Mouse (Mus musculus) CH12.LX (cell line): ENCODE measurements around the gene Gripap1. TPM values are rescaled to one million over a fixed set of nuclear protein-coding genes. Genes with fewer than 3 reads are reported as not detected.

Experiments used
- DNase-seq: peaks from one replicate; pipeline ENCODE4 v3.0.0-alpha.2; 2013; ENCODE audit errors: extremely low read depth
- H3K27ac ChIP-seq: 2 replicates; pipeline ENCODE4 v1.5.1; 2012; ENCODE audit warnings: low read depth, mild to moderate bottlenecking, control low read depth, moderate library complexity; ENCODE audit not compliant: insufficient read depth
- H3K27me3 ChIP-seq: replicated peaks from 2 replicates; pipeline ENCODE3; 2012; ENCODE audit warnings: inconsistent platforms
- H3K36me3 ChIP-seq, 2 experiments: replicated peaks in 1 of 2; 2 replicates each; pipeline versions ENCODE3 to v1.6.1; 2012; ENCODE audit warnings: inconsistent platforms in 1 of 2, low read length in 1 of 2, mild to moderate bottlenecking in 1 of 2, mixed read lengths in 1 of 2, moderate library complexity in 1 of 2; ENCODE audit not compliant: control insufficient read depth in 1 of 2, insufficient read depth in 1 of 2
- H3K4me1 ChIP-seq, 2 experiments: 2 replicates each; pipeline ENCODE4 v1.6.1; 2012; ENCODE audit warnings: inconsistent platforms in 1 of 2, moderate library complexity in 1 of 2; ENCODE audit not compliant: insufficient read depth in 2 of 2, control insufficient read depth in 1 of 2
- H3K4me2 ChIP-seq: 2 replicates; pipeline ENCODE4 v1.6.1; 2012; ENCODE audit warnings: low read depth, mild to moderate bottlenecking, control low read depth; ENCODE audit not compliant: poor library complexity, insufficient read depth, severe bottlenecking
- H3K4me3 ChIP-seq, 3 experiments: fragments of 150-350 bp in 1 of 3; sonication (generic) in 1 of 3; replicated peaks in 1 of 3; 2 replicates each; pipeline versions ENCODE3 to v1.5.1; 2011 to 2012; ENCODE audit warnings: low read depth in 2 of 3, low read length in 2 of 3, mild to moderate bottlenecking in 2 of 3, moderate library complexity in 2 of 3, control low read depth in 1 of 3, improper control_type of control experiment in 1 of 3, inconsistent platforms in 1 of 3, mixed read lengths in 1 of 3; ENCODE audit not compliant: poor library complexity in 1 of 3
- H3K79me2 ChIP-seq: replicated peaks from 2 replicates; pipeline ENCODE4 v1.6.1; 2012; ENCODE audit warnings: mild to moderate bottlenecking, moderate library complexity; ENCODE audit not compliant: control insufficient read depth, poor library complexity, insufficient read depth, severe bottlenecking; ENCODE audit errors: extremely low read depth
- H3K9ac ChIP-seq: 2 replicates; pipeline ENCODE4 v1.6.1; 2012; ENCODE audit warnings: low read depth, mild to moderate bottlenecking, control low read depth, moderate library complexity; ENCODE audit not compliant: insufficient read depth
- H3K9me3 ChIP-seq: replicated peaks from 2 replicates; pipeline ENCODE3; 2012; ENCODE audit warnings: low read length, inconsistent platforms, mixed read lengths
- CHD1 ChIP-seq: IDR thresholded peaks from 2 replicates; pipeline ENCODE4 v1.6.1; 2012; ENCODE audit warnings: low read depth, low read length, improper control_type of control experiment, inconsistent platforms
- CHD2 ChIP-seq: IDR thresholded peaks from 2 replicates; pipeline ENCODE4 v1.6.1; 2011; ENCODE audit warnings: low read length, improper control_type of control experiment
- E2F4 ChIP-seq: IDR thresholded peaks from 2 replicates; pipeline ENCODE4 v1.6.1; 2011; ENCODE audit warnings: low read depth, low read length, improper control_type of control experiment; ENCODE audit not compliant: insufficient replicate concordance
- EP300 ChIP-seq: IDR thresholded peaks from 2 replicates; pipeline ENCODE4 v1.6.1; 2011; ENCODE audit warnings: low read length, improper control_type of control experiment
- GABPA ChIP-seq: IDR thresholded peaks from 2 replicates; pipeline ENCODE4 v1.6.1; 2012; ENCODE audit warnings: low read depth, low read length, improper control_type of control experiment, inconsistent platforms; ENCODE audit not compliant: insufficient replicate concordance
- IRF4 ChIP-seq: IDR thresholded peaks from 2 replicates; pipeline ENCODE4 v1.6.1; 2014; ENCODE audit warnings: low read depth, mild to moderate bottlenecking, inconsistent platforms, low read length, improper control_type of control experiment
- JUN ChIP-seq: IDR thresholded peaks from 2 replicates; pipeline ENCODE4 v1.6.1; 2011; ENCODE audit warnings: low read depth, mild to moderate bottlenecking, low read length, improper control_type of control experiment, moderate library complexity; ENCODE audit not compliant: insufficient read depth
- JUND ChIP-seq: conservative IDR thresholded peaks from 2 replicates; pipeline ENCODE4 v1.6.1; 2011; ENCODE audit warnings: low read depth, low read length, improper control_type of control experiment
- KAT2A ChIP-seq: IDR thresholded peaks from 2 replicates; pipeline ENCODE4 v1.6.1; 2012; ENCODE audit warnings: low read length, improper control_type of control experiment, inconsistent platforms; ENCODE audit not compliant: insufficient replicate concordance
- MAFK ChIP-seq: IDR thresholded peaks from 2 replicates; pipeline ENCODE4 v1.6.1; 2011; ENCODE audit warnings: low read length, improper control_type of control experiment; ENCODE audit not compliant: insufficient replicate concordance
- MYC ChIP-seq: IDR thresholded peaks from 2 replicates; pipeline ENCODE4 v1.6.1; 2011; ENCODE audit warnings: low read depth, mild to moderate bottlenecking, improper control_type of control experiment, low read length
- NELFE ChIP-seq: IDR thresholded peaks from 2 replicates; pipeline ENCODE4 v1.6.1; 2011; ENCODE audit warnings: low read depth, low read length, improper control_type of control experiment
- PAX5 ChIP-seq: IDR thresholded peaks from 2 replicates; pipeline ENCODE4 v1.6.1; 2012; ENCODE audit warnings: low read length, inconsistent platforms, mixed read lengths
- POLR2AphosphoS2 ChIP-seq: IDR thresholded peaks from 2 replicates; pipeline ENCODE4 v1.6.1; 2011; ENCODE audit warnings: low read depth, low read length, improper control_type of control experiment
- RAD21 ChIP-seq: IDR thresholded peaks from 2 replicates; pipeline ENCODE4 v1.6.1; 2011; ENCODE audit warnings: low read depth, mild to moderate bottlenecking, low read length, improper control_type of control experiment, moderate library complexity
- RCOR1 ChIP-seq: conservative IDR thresholded peaks from 2 replicates; pipeline ENCODE4 v1.6.1; 2012; ENCODE audit warnings: low read depth, mild to moderate bottlenecking, inconsistent platforms, low read length, improper control_type of control experiment
- SIN3A ChIP-seq: IDR thresholded peaks from 2 replicates; pipeline ENCODE4 v1.6.1; 2012; ENCODE audit warnings: low read length, improper control_type of control experiment, inconsistent platforms
- TBP ChIP-seq: conservative IDR thresholded peaks from 2 replicates; pipeline ENCODE4 v1.6.1; 2011; ENCODE audit warnings: low read depth, low read length, improper control_type of control experiment
- TCF12 ChIP-seq: IDR thresholded peaks from 2 replicates; pipeline ENCODE4 v1.6.1; 2014; ENCODE audit warnings: low read depth, mild to moderate bottlenecking, inconsistent platforms, low read length, improper control_type of control experiment
- UBTF ChIP-seq: IDR thresholded peaks from 2 replicates; pipeline ENCODE4 v1.6.1; 2012; ENCODE audit warnings: low read depth, mild to moderate bottlenecking, inconsistent platforms, low read length, improper control_type of control experiment, moderate library complexity
- USF1 ChIP-seq: IDR thresholded peaks from 2 replicates; pipeline ENCODE4 v1.6.1; 2014; ENCODE audit warnings: low read depth, mild to moderate bottlenecking, inconsistent platforms, low read length, improper control_type of control experiment
- USF2 ChIP-seq: conservative IDR thresholded peaks from 2 replicates; pipeline ENCODE4 v1.6.1; 2011; ENCODE audit warnings: low read depth, low read length, improper control_type of control experiment
- ZC3H11A ChIP-seq: IDR thresholded peaks from 2 replicates; pipeline ENCODE4 v1.6.1; 2012; ENCODE audit warnings: low read depth, mild to moderate bottlenecking, inconsistent platforms, low read length, improper control_type of control experiment
- ZKSCAN1 ChIP-seq: IDR thresholded peaks from 2 replicates; pipeline ENCODE4 v1.6.1; 2012; ENCODE audit warnings: low read depth, inconsistent platforms, low read length, improper control_type of control experiment, borderline replicate concordance
- ZMIZ1 ChIP-seq: IDR thresholded peaks from 2 replicates; pipeline ENCODE4 v1.6.1; 2012; ENCODE audit warnings: low read depth, mild to moderate bottlenecking, inconsistent platforms, low read length, improper control_type of control experiment
- ZNF384 ChIP-seq: IDR thresholded peaks from 2 replicates; pipeline ENCODE4 v1.6.1; 2012; ENCODE audit warnings: low read depth, low read length, improper control_type of control experiment, inconsistent platforms
- dilution Hi-C: fragments of 300-500 bp; cut with MboI; formaldehyde crosslinking; loops from 2 replicates; pipeline ENCODE4 v1.14.3; 2020; ENCODE audit warnings: low sequenced_read_pairs; ENCODE audit not compliant: extremely low pct_unique_long_range_greater_than_20kb, extremely low pct_ligation_motif_present
- in situ Hi-C: fragments of 300-500 bp; cut with MboI; formaldehyde crosslinking; loops from 3 replicates; pipeline ENCODE4 v1.14.3; 2019; ENCODE audit warnings: low sequenced_read_pairs, low pct_ligation_motif_present, low pct_unique_long_range_greater_than_20kb, mixed read lengths
- polyA plus RNA-seq: library from polyadenylated mRNA; unstranded; fragments of >175 nt; gene quantifications from 2 replicates; pipeline ENCODE4 v1.2.1, GENCODE M21; 2012; ENCODE audit warnings: low read depth; ENCODE audit not compliant: insufficient read length
- total RNA-seq, 2 experiments: library from RNA; depleted of rRNA; stranded (reverse); fragments of 300-350 nt in 1 of 2; fragments of >200 nt in 1 of 2; gene quantifications; 2 replicates each; pipeline ENCODE4 v1.2.3; 2012 to 2014

Gripap1 gene
- total and polyA plus RNA-seq, 3 experiments = 15.7 to 49.4 (median 25.5) TPM

DNA sequence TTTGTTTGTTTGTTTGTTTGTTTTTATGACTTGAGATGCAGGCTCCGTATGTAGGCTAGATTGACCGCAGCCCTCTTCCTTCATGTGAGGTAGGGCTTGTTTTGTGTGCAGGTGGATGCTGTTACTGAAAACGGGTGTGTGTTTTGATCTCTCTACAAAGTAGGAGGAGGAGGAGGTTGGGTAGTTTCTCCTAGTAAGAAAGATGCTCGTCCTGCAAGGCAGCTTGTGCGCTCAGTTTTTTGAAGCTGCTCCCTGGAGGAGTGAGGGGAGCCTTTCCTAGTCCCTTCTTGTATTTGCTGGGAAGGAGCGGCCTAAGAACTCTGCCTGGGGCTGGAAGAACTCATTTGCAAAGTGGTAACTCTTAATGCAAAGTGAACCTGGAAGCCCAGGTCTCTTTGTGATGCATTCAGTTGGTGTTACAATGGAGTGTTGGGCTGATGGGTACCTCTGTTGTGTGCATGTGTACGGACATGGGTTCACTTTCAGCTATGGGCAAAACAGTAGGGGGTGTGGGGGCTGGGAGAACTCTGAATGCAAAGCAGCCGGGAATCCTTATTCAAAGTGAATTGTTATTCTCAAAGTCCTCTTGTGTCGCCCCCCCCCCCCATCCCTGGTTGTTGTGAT lies 24.8 kb upstream of the Gripap1 start:
- no peak for DNase-seq
- Histone ChIP-seq H3K27me3 (no peaks in the 10 kb centered on the region), H3K79me2 (peaks cover 20% of the 10 kb centered on the region), H3K4me2 (peak overlapping the region; percentile 41), H3K4me3 (peak overlapping the region in 2 of 3 experiments; percentile 70 to 88), H3K36me3 (peaks cover 31 to 43% of the 10 kb centered on the region in 2 experiments), H3K4me1 (peaks cover 2 to 19% of the 10 kb centered on the region in 2 experiments; a peak in 3 of 4 replicates), H3K27ac (no peak overlapping the region), H3K9me3 (no peaks in the 10 kb centered on the region), H3K9ac (no peak overlapping the region)
- in situ Hi-C loops = no loop called here
- dilution Hi-C loops = no loop called here
- no peak for TF ChIP-seq ZNF384
- TF ChIP-seq POLR2AphosphoS2 = no peak
- no peak for TF ChIP-seq JUN
- TF ChIP-seq USF2 = no peak
- TF ChIP-seq CHD2 = no peak
- no peak for TF ChIP-seq MYC
- TF ChIP-seq TBP = no peak
- no peak for TF ChIP-seq RCOR1
- no peak for TF ChIP-seq ZKSCAN1
- TF ChIP-seq KAT2A = no peak
- TF ChIP-seq ZMIZ1 = no peak
- TF ChIP-seq MAFK = no peak
- no peak for TF ChIP-seq CHD1
- TF ChIP-seq ZC3H11A = no peak
- no peak for TF ChIP-seq JUND
- TF ChIP-seq UBTF = no peak
- no peak for TF ChIP-seq USF1

- dilution Hi-C loops (no loop called here), in situ Hi-C loops (no loop called here)
- Histone ChIP-seq H3K4me2 (no peak overlapping the region), H3K27ac (no peak overlapping the region), H3K36me3 (peaks cover 33 to 48% of the 10 kb centered on the region in 2 experiments), H3K27me3 (no peaks in the 10 kb centered on the region), H3K9ac (no peak overlapping the region), H3K9me3 (no peaks in the 10 kb centered on the region), H3K4me1 (peaks cover 2 to 19% of the 10 kb centered on the region in 2 experiments; a peak in 3 of 4 replicates)
- DNase-seq = no peak
- no peak for TF ChIP-seq MAFK
- no peak for TF ChIP-seq NELFE
- no peak for TF ChIP-seq RAD21
- no peak for TF ChIP-seq PAX5
- no peak for TF ChIP-seq SIN3A
- TF ChIP-seq E2F4 = no peak
- TF ChIP-seq TCF12 = no peak
- no peak for TF ChIP-seq ZNF384
- TF ChIP-seq EP300 = no peak
- no peak for TF ChIP-seq IRF4
- TF ChIP-seq GABPA = no peak
- TF ChIP-seq JUND = no peak
- TF ChIP-seq, all 38 proteins: peak for 0
- Histone ChIP-seq H3K79me2 (peaks cover 20% of the 10 kb centered on the region), H3K4me3 (no peak overlapping the region)
Measured at GRCm38 (mm10) chrX:7765281-7765670, 24.3 kb upstream of the Gripap1 start.
